24 mouse cellular contexts compared by ENCODE assay signal in the genomic region with DNA sequence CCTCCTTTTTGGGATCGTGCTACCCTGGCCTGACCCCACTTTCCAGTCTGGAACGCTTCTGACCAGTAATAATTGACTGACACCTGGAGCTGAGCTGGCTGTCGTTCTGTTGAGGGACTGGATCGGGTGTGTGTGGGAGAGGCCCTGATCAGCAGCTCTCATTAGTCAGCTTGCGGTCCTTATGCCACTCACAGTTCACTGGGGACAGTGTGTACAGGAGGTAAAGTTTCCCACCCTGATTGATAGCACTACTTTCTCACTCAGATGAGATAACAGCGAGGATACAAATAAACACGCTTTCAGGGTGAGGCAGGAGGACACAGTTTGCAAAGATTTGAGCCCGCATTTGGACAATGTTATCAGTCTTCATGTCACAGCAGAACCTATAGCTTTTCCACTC.
DNase-seq lines count a peak whose midpoint lies in the region; ATAC-seq and TF ChIP-seq lines count a peak whose summit lies in the region.
"Had no signal": no experiment of that assay in that cellular context is flagged by ENCODE, and none has a peak within 500 bp of the region (broad histone marks: within the 10 kb centered on the region; RNA-seq: fewer than 3 reads in every experiment).

No protein-coding gene starts in this region.

- H3K4me1 ChIP-seq in kidney, embryonic 14.5 days (ENCODE audit: control insufficient read depth, insufficient read depth, low read length): no peaks in the 10 kb centered on the region
- H3K4me1 ChIP-seq in lung, postnatal 0 days (ENCODE audit: insufficient read depth, low read depth, low read length): no peaks in the 10 kb centered on the region
- H3K4me1 ChIP-seq: embryonic facial prominence, embryonic 10.5 days; embryonic facial prominence, embryonic 12.5 days; forebrain, embryonic 13.5 days had no signal

- H3K27ac ChIP-seq in kidney, embryonic 14.5 days (ENCODE audit: low read depth, low read length): no peak overlapping the region
- H3K27ac ChIP-seq in lung, postnatal 0 days (ENCODE audit: low read length): no peak overlapping the region
- H3K27ac ChIP-seq: embryonic facial prominence, embryonic 10.5 days; embryonic facial prominence, embryonic 12.5 days; forebrain, embryonic 13.5 days had no signal

- peak; percentile 72 for DNase-seq in heart, adult 11 months
- no peak for DNase-seq in heart, adult 9 months (ENCODE audit: low spot score in 2 of 2)
- DNase-seq in kidney, adult 11 months: no peak
- DNase-seq in layer of hippocampus, adult 11-12 months (ENCODE audit: low spot score): peak; percentile 8
- no peak for DNase-seq in layer of hippocampus, adult 9-10 months (ENCODE audit: low spot score)
- DNase-seq in lung, postnatal 0 days (ENCODE audit: low spot score): no peak
- DNase-seq in lung, adult 18-20 months: no peak
- DNase-seq: adrenal gland, adult 8-10 months; adrenal gland, postnatal 14 days; adrenal gland, postnatal 36 days; B cell, adult 2 months; cerebellum, adult 11-12 months; cerebellum, adult 2 months; cerebellum, adult 9-10 months; cerebellum, postnatal 10 days; cerebellum, postnatal 25 days had no signal

- H3K4me2 ChIP-seq in kidney, embryonic 14.5 days (replicated peaks; ENCODE audit: low read depth, low read length): no peak overlapping the region
- H3K4me2 ChIP-seq in lung, postnatal 0 days (replicated peaks; ENCODE audit: low read depth, low read length): no peak overlapping the region
- H3K4me2 ChIP-seq: embryonic facial prominence, embryonic 12.5 days; forebrain, embryonic 13.5 days had no signal

- H3K9me3 ChIP-seq in kidney, embryonic 14.5 days (ENCODE audit: control insufficient read depth, low read length): no peaks in the 10 kb centered on the region
- H3K9me3 ChIP-seq in lung, postnatal 0 days (ENCODE audit: low read length): no peaks in the 10 kb centered on the region
- H3K9me3 ChIP-seq: embryonic facial prominence, embryonic 10.5 days; embryonic facial prominence, embryonic 12.5 days; forebrain, embryonic 13.5 days; G1E had no signal

- H3K27me3 ChIP-seq in kidney, embryonic 14.5 days (ENCODE audit: control insufficient read depth, insufficient read depth, low read length): no peaks in the 10 kb centered on the region
- H3K27me3 ChIP-seq in lung, postnatal 0 days (replicated peaks; ENCODE audit: insufficient read depth, low read length): no peaks in the 10 kb centered on the region
- H3K27me3 ChIP-seq: embryonic facial prominence, embryonic 12.5 days; forebrain, embryonic 13.5 days; Patski had no signal

- TF ChIP-seq EP300 in lung, postnatal 0 days (IDR thresholded peaks at IDR 0.05): peak; percentile 29; the same call in 1 of the 2 replicates

- no peaks in the 10 kb centered on the region for H3K36me3 ChIP-seq in kidney, embryonic 14.5 days (ENCODE audit: control insufficient read depth, insufficient read depth, low read length)
- no peaks in the 10 kb centered on the region for H3K36me3 ChIP-seq in lung, postnatal 0 days (ENCODE audit: insufficient read depth, low read length)
- H3K36me3 ChIP-seq: embryonic facial prominence, embryonic 10.5 days; embryonic facial prominence, embryonic 12.5 days; G1E had no signal

- TF ChIP-seq CTCF in lung, postnatal 0 days (IDR thresholded peaks at IDR 0.05): no peak

- no peak overlapping the region for H3K9ac ChIP-seq in kidney, embryonic 14.5 days (ENCODE audit: low read depth, low read length)
- no peak overlapping the region for H3K9ac ChIP-seq in lung, postnatal 0 days (replicated peaks; ENCODE audit: low read depth)
- H3K9ac ChIP-seq: embryonic facial prominence, embryonic 12.5 days; forebrain, embryonic 13.5 days had no signal

- WGBS in kidney, embryonic 14.5 days: 32% methylated on average over 8 of the region's 8 CpGs
- WGBS in lung, postnatal 0 days: 40% methylated on average over 8 of the region's 8 CpGs

- ATAC-seq in kidney, embryonic 14.5 days (ENCODE audit: low FRiP score, low TSS enrichment): 0 out of 2 replicates have a peak, but pooled peaks have one; percentile 16
- ATAC-seq in lung, postnatal 0 days: no peak
- ATAC-seq: activated CD4-positive, CD25-positive, alpha-beta regulatory T cell, adult 4 months; CD4-positive, CD25-positive, alpha-beta regulatory T cell, adult 4 months; forebrain, embryonic 13.5 days; Patski had no signal

- H3K4me3 ChIP-seq in kidney, embryonic 14.5 days (ENCODE audit: low read length): no peak overlapping the region
- no peak overlapping the region for H3K4me3 ChIP-seq in lung, postnatal 0 days (ENCODE audit: low read depth, low read length)
- H3K4me3 ChIP-seq: embryonic facial prominence, embryonic 10.5 days; embryonic facial prominence, embryonic 12.5 days; forebrain, embryonic 13.5 days had no signal

Comparison
In these comparisons a context has a peak if more than half of its experiments do, and no peak if none do; other contexts are left out.
1. DNase-seq: peak in heart, adult 11 months (single experiment) and layer of hippocampus, adult 11-12 months (single experiment); none in heart, adult 9 months (0 of 2), kidney, adult 11 months (single experiment), layer of hippocampus, adult 9-10 months (single experiment), lung, postnatal 0 days (single experiment) and lung, adult 18-20 months (0 of 2).